Mouse (Mus musculus): ENCODE measurements around the gene Metrn. TPM values are rescaled to one million over a fixed set of nuclear protein-coding genes. Genes with fewer than 3 reads are reported as not detected.

Gene Metrn
- 1 to 10 TPM; 8.0 to 9.9 TPM for total RNA-seq (2023)

GRCm38 (mm10) chr17:25796951-25797369 is at the start of gene Metrn:
Gene Metrn (minus strand): TSS chr17:25797136.

GRCm38 (mm10) chr17:25844396-25844901 is 47.5 kb upstream of the Metrn start, which contains the start of gene Rhot2:
Gene Rhot2 (minus strand): TSS chr17:25844851.

GRCm38 (mm10) chr17:25841117-25841880 is 44.4 kb upstream of the Metrn start, which contains the start of gene Gm20683:
Gene Gm20683 (minus strand): TSS chr17:25841763.

GRCm38 (mm10) chr17:25837076-25837410 is 40.1 kb upstream of the Metrn start, which contains the start of gene Rhbdl1:
Gene Rhbdl1 (minus strand): TSS chr17:25837295.

GRCm38 (mm10) chr17:25833291-25833663 is 36.3 kb upstream of the Metrn start, which contains the start of gene Stub1:
Gene Stub1 (minus strand): TSS chr17:25833404.

GRCm38 (mm10) chr17:25828712-25829557 is 32.0 kb upstream of the Metrn start, which contains the start of gene Jmjd8:
Gene Jmjd8 (plus strand): TSS chr17:25828867.

GRCm38 (mm10) chr17:25823452-25823851 is 26.5 kb upstream of the Metrn start, which contains the start of gene Wdr24:
Gene Wdr24 (plus strand): TSS chr17:25823627.

GRCm38 (mm10) chr17:25808789-25809605 is 12.1 kb upstream of the Metrn start, which contains the start of gene Fbxl16:
Gene Fbxl16 (plus strand): TSS chr17:25809085.

GRCm38 (mm10) chr17:25795609-25796092 is 1.3 kb downstream of the Metrn start, which contains the start of gene AC134908.4:
Gene AC134908.4 (minus strand): TSS chr17:25795659.

GRCm38 (mm10) chr17:25792615-25793014 is 4.3 kb downstream of the Metrn start, which contains the start of gene Fam173a:
Gene Fam173a (minus strand): TSS chr17:25792901.

GRCm38 (mm10) chr17:25786280-25786679 is 10.7 kb downstream of the Metrn start, which contains the start of gene Ccdc78:
Gene Ccdc78 (plus strand): TSS chr17:25786580.

GRCm38 (mm10) chr17:25785281-25785745 is 11.6 kb downstream of the Metrn start, which contains the start of gene Haghl:
Gene Haghl (minus strand): TSS chr17:25785673.

GRCm38 (mm10) chr17:25773549-25774120 is 23.3 kb downstream of the Metrn start, which contains the start of gene Narfl:
Gene Narfl (plus strand): TSS chr17:25773776.

GRCm38 (mm10) chr17:25754241-25754640 is 42.7 kb downstream of the Metrn start, which contains the start of gene Msln:
Gene Msln (minus strand): TSS chr17:25754378.

Other genes with a start within 250 kb of the Metrn start
- gene Sox8, start 226.4 kb downstream of the Metrn start, total RNA-seq (2023) = under 1 TPM in 1 of 2 experiments, not detected in 1; 0.18 TPM
- 10 to 100 TPM; 38.1 to 41.1 TPM for gene Lmf1, start 218.1 kb downstream of the Metrn start, total RNA-seq (2023)
- not detected for gene Gng13, start 80.0 kb downstream of the Metrn start, total RNA-seq (2023)
- gene Chtf18, start 69.7 kb downstream of the Metrn start, total RNA-seq (2023) = 1 to 10 TPM; 2.6 to 3.9 TPM
- gene Rpusd1, start 69.5 kb downstream of the Metrn start, total RNA-seq (2023) = 1 to 10 TPM; 6.6 to 7.9 TPM
- gene Mslnl, start 61.1 kb downstream of the Metrn start, total RNA-seq (2023) = not detected
- 1 to 10 TPM; 1.2 to 1.3 TPM for gene Msln, start 42.8 kb downstream of the Metrn start, total RNA-seq (2023)
- gene Narfl, start 23.4 kb downstream of the Metrn start, total RNA-seq (2023) = 10 to 100 TPM; 33.1 to 34.7 TPM
- gene Haghl, start 11.5 kb downstream of the Metrn start, total RNA-seq (2023) = 10 to 100 TPM; 21.6 to 21.7 TPM
- not detected for gene Ccdc78, start 10.6 kb downstream of the Metrn start, total RNA-seq (2023)
- gene Fam173a, start 4.2 kb downstream of the Metrn start, total RNA-seq (2023) = 10 to 100 TPM; 33.5 to 35.6 TPM
- not detected for gene AC134908.4, start 1.5 kb downstream of the Metrn start, total RNA-seq (2023)
- gene Fbxl16, start 11.9 kb upstream of the Metrn start, total RNA-seq (2023) = under 1 TPM in 1 of 2 experiments, not detected in 1; 0.24 TPM
- 10 to 100 TPM; 13.5 to 14.9 TPM for gene Wdr24, start 26.5 kb upstream of the Metrn start, total RNA-seq (2023)
- gene Jmjd8, start 31.7 kb upstream of the Metrn start, total RNA-seq (2023) = 10 to 100 TPM; 23.2 to 28.1 TPM
- gene Stub1, start 36.3 kb upstream of the Metrn start, total RNA-seq (2023) = 10 to 100 TPM; 50.8 to 51.1 TPM
- 1 to 10 TPM; 1.2 to 1.7 TPM for gene Rhbdl1, start 40.2 kb upstream of the Metrn start, total RNA-seq (2023)
- 1 to 10 TPM in 1 of 2 experiments, under 1 TPM in 1; 0.89 to 4.0 TPM for gene Gm20683, start 44.6 kb upstream of the Metrn start, total RNA-seq (2023)
- 10 to 100 TPM; 28.4 to 34.3 TPM for gene Rhot2, start 47.7 kb upstream of the Metrn start, total RNA-seq (2023)
- gene Wdr90, start 64.4 kb upstream of the Metrn start, total RNA-seq (2023) = 1 to 10 TPM; 6.0 to 6.2 TPM
- gene Mcrip2, start 71.6 kb upstream of the Metrn start, total RNA-seq (2023) = 1 to 10 TPM; 4.8 to 5.5 TPM
- 10 to 100 TPM; 10.1 to 11.1 TPM for gene Mettl26, start 77.9 kb upstream of the Metrn start, total RNA-seq (2023)
- 1 to 10 TPM; 3.2 to 3.3 TPM for gene Wfikkn1, start 83.7 kb upstream of the Metrn start, total RNA-seq (2023)
- gene Rab40c, start 122.6 kb upstream of the Metrn start, total RNA-seq (2023) = 10 to 100 TPM; 16.5 to 18.1 TPM
- 10 to 100 TPM; 46.9 to 60.5 TPM for gene Pigq, start 147.8 kb upstream of the Metrn start, total RNA-seq (2023)
- not detected for gene Nhlrc4, start 147.8 kb upstream of the Metrn start, total RNA-seq (2023)
- not detected for gene A930017K11Rik, start 155.4 kb upstream of the Metrn start, total RNA-seq (2023)
- 10 to 100 TPM; 31.1 to 32.2 TPM for gene Capn15, start 188.7 kb upstream of the Metrn start, total RNA-seq (2023)

All from monocyte, adult 59 days (primary cell).